Mouse (Mus musculus) cerebellum, adult 2 months (tissue): ENCODE measurements around the gene Gm42417. TPM values are rescaled to one million over a fixed set of nuclear protein-coding genes. Genes with fewer than 3 reads are reported as not detected.
A peak's percentile ranks its signal among the peaks of the same experiment; 100 is the strongest.

Experiments
- DNase-seq, 2 experiments: peaks; one replicate each; pipeline ENCODE4 v3.0.0; 2021
- H3K27ac ChIP-seq: fragments of 200-500 bp; 2 replicates; pipeline ENCODE4 v1.5.1; 2012; ENCODE audit warnings: low read length, control low read depth, inconsistent platforms; ENCODE audit not compliant: insufficient read depth
- H3K27me3 ChIP-seq: fragments of 200-500 bp; 2 replicates; pipeline ENCODE4 v1.6.1; 2012; ENCODE audit warnings: inconsistent platforms, mild to moderate bottlenecking, low read length, moderate library complexity; ENCODE audit not compliant: control insufficient read depth, insufficient read depth
- H3K4me1 ChIP-seq: fragments of 200-500 bp; 2 replicates; pipeline ENCODE4 v1.6.1; 2011; ENCODE audit warnings: low read length; ENCODE audit not compliant: control insufficient read depth, insufficient read depth
- H3K4me3 ChIP-seq: fragments of 200-500 bp; replicated peaks from 2 replicates; pipeline ENCODE3; 2011; ENCODE audit warnings: mild to moderate bottlenecking, low read depth, low read length, control low read depth; ENCODE audit not compliant: insufficient read depth
- CTCF ChIP-seq: fragments of 200-500 bp; IDR thresholded peaks from 2 replicates; pipeline ENCODE4 v1.5.1; 2011; ENCODE audit warnings: low read depth, mild to moderate bottlenecking, control low read depth, low read length, moderate library complexity, borderline replicate concordance; ENCODE audit not compliant: insufficient read depth
- POLR2A ChIP-seq: fragments of 200-500 bp; IDR thresholded peaks from 2 replicates; pipeline ENCODE4 v1.6.1; 2011; ENCODE audit warnings: low read length, control low read depth, borderline replicate concordance; ENCODE audit not compliant: insufficient read depth
- WGBS: fragments of 180-500 bp; shearing (Covaris S2); methylation state at CpG from one replicate; pipeline ENCODE4 v1.1.7; 2018; 5-methylcytosine and 5-hydroxymethylcytosine counted together
- polyA plus RNA-seq: library from polyadenylated mRNA; depleted of rRNA; stranded (reverse); fragments of >200 nt; gene quantifications from 2 replicates; pipeline ENCODE4 v1.2.3, GENCODE M21; 2012

The Gm42417 gene
- polyA plus RNA-seq, 1 experiment: 0.05 TPM

DNA sequence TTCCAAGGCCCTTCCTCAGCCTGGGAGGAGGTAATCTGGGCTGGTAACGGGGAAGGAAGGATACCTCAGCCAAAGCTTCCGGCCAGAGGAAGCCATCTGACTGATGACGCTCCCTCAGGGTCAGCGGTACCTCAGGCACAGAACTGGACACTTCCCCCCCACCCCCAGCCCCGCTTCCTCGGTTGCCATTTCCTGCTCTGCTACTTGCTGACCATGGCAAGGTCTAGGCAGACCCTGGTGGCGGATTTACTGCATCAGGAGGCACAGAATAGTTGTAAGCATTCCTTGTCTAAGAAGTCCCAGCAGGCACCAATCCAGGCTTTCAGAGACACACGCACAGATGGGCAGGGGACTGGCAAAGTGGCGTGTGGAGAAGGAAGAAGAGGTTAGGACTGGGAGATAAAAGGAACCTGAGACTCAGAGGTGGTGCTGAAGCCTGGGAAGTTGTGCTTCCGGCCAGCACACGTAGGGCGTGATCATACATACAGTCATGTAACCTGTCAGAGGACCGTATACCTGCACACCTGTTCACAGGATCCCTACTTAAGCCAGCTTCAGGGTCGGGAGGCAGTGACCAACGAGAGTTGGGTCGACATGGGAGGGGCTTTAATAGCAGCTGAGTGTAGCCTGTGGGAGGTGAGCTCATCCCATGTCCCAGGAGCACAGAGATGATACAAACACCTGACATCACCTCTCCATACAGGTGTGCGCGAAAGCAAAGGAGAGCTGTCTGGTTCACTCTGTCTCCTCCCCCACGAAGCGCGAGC is 15.6 kb upstream of the Gm42417 start:
- TF ChIP-seq CTCF: no peak
- no peak for TF ChIP-seq POLR2A
- Histone ChIP-seq H3K27me3 (no peaks in the 10 kb centered on the region), H3K27ac (peak overlapping the region; percentile 84), H3K4me3 (peak overlapping the region; percentile 39), H3K4me1 (peaks cover 56% of the 10 kb centered on the region)
- WGBS: 32% methylated on average over 21 of the region's 21 CpGs
- peak in 1 of 2 experiments; percentile 35 for DNase-seq

- peak overlapping the region; percentile 6 for H3K4me3 ChIP-seq
- peak overlapping the region; percentile 74 for H3K27ac ChIP-seq
- no peaks in the 10 kb centered on the region for H3K27me3 ChIP-seq
- peak; percentile 89 for DNase-seq
- peaks cover 56% of the 10 kb centered on the region for H3K4me1 ChIP-seq
- TF ChIP-seq CTCF (no peak), POLR2A (0 out of 2 replicates have a peak, but pooled peaks have one; percentile 9)
- 20% methylated on average over 16 of the region's 16 CpGs for WGBS
Observed at GRCm38 (mm10) chr1:36552506-36552905, 13.3 kb upstream of the Gm42417 start.

DNA sequence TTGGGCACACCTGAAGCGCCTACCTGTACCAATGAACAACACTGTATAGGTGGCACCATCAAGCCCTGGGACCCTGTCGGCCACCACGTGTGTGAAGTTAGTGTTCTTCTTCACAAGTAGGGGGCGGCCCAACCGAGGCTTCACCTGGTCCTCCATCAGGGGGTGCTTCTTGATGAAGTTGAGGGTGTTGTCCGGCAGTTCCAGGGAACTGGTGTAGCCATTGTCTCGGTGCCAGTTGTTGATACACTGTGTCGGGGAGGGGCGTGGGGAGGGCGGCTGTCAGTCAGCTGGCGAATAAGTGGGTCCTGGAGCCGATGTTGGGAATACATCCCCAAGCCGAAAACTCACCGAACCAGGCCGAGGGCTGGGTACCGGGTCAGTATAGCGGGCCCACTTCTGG is 12.7 kb upstream of the Gm42417 start:
- peak overlapping the region; percentile 74 for H3K27ac ChIP-seq
- 56% methylated on average over 17 of the region's 17 CpGs for WGBS
- no peak for DNase-seq
- peaks cover 59% of the 10 kb centered on the region for H3K4me1 ChIP-seq
- H3K4me3 ChIP-seq: no peak overlapping the region
- H3K27me3 ChIP-seq: no peaks in the 10 kb centered on the region
- TF ChIP-seq POLR2A (no peak), CTCF (no peak)

- no peak overlapping the region for H3K4me3 ChIP-seq
- DNase-seq: peak; percentile 71 to 76
- TF ChIP-seq CTCF (peak; percentile 77), POLR2A (no peak)
- H3K27me3 ChIP-seq: no peaks in the 10 kb centered on the region
- no peak overlapping the region for H3K27ac ChIP-seq
- H3K4me1 ChIP-seq: peaks cover 53% of the 10 kb centered on the region
- WGBS: 34% methylated on average over 20 of the region's 20 CpGs
Observed at GRCm38 (mm10) chr1:36550075-36550863, 11.0 kb upstream of the Gm42417 start.

DNA sequence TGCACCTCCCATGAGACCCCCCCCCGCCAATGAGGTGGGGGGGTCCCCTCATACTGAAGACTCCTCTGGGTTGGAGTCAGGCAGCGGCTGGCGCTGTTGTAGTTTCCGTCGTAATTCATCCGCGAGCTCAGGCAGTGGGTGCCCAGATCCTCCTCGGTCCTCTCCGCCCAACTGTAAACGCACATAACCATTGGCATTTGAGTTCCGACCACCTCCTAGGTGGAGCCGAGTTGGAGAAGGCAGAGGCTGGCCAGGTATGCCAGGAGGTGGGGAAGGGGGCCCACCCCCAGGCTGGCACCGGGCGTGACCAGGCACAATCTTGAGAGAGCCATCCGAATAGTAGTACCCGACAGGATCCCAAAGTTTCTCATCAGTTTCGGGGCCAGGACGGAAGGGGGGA is 10.3 kb upstream of the Gm42417 start:
- DNase-seq: no peak
- no peak for TF ChIP-seq CTCF
- TF ChIP-seq POLR2A: no peak
- H3K27ac ChIP-seq: no peak overlapping the region
- 62% methylated on average over 18 of the region's 18 CpGs for WGBS
- H3K27me3 ChIP-seq: no peaks in the 10 kb centered on the region
- H3K4me1 ChIP-seq: peaks cover 45% of the 10 kb centered on the region
- no peak overlapping the region for H3K4me3 ChIP-seq

GRCm38 (mm10) chr1:36548771-36549170 is 9.5 kb upstream of the Gm42417 start:
- no peak overlapping the region for H3K27ac ChIP-seq
- H3K4me3 ChIP-seq: no peak overlapping the region
- 57% methylated on average over 8 of the region's 8 CpGs for WGBS
- H3K4me1 ChIP-seq: peaks cover 41% of the 10 kb centered on the region
- no peak for DNase-seq
- H3K27me3 ChIP-seq: no peaks in the 10 kb centered on the region
- TF ChIP-seq CTCF: no peak
- no peak for TF ChIP-seq POLR2A

GRCm38 (mm10) chr1:36547981-36548598 is 8.9 kb upstream of the Gm42417 start:
- Histone ChIP-seq H3K4me3 (no peak overlapping the region), H3K27ac (no peak overlapping the region), H3K4me1 (peaks cover 34% of the 10 kb centered on the region), H3K27me3 (no peaks in the 10 kb centered on the region)
- TF ChIP-seq POLR2A: no peak
- no peak for TF ChIP-seq CTCF
- peak; percentile 51 to 59 for DNase-seq
- WGBS: 24% methylated on average over 9 of the region's 9 CpGs
